Mouse (Mus musculus): Measurements from ENCODE around the gene Slc6a6. TPM values are rescaled to one million over a fixed set of nuclear protein-coding genes. Genes with fewer than 3 reads are reported as not detected.

Gene Slc6a6
- polyA plus RNA-seq, 2 experiments, result 41.2 to 43.3 TPM

DNA sequence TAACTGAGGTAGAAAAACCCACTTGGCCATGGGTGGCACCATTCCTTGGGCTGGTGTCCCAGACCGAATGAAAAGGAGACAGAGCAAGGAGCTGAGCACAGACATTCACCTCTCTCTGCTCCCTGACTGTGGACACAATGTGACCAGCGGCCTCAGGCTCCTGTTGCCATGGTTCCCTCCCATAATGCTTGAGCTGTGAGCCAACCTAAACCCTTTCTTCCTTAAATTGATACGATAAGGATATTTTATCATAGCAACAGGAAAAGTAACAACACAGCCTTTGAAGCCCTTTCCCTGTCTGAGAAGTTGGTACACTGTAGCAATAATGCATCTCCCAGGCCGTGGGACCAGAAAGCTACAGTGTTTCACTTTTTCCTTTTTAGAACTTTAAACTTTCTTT lies 14.6 kb upstream of the Slc6a6 start:
- ATAC-seq (ENCODE audit: low FRiP score, low read depth) (no peak), DNase-seq (ENCODE audit: low spot score) (no peak)
- Histone ChIP-seq H3K9ac (ENCODE audit: low read depth, low read length, severe bottlenecking) (no peak overlapping the region), H3K9me3 (ENCODE audit: control insufficient read depth, low read length) (no peaks in the 10 kb centered on the region), H3K27ac (replicated peaks; ENCODE audit: low read depth, low read length) (no peak overlapping the region), H3K4me3 (replicated peaks; ENCODE audit: low read length) (no peak overlapping the region), H3K4me1 (ENCODE audit: control insufficient read depth, insufficient read depth, low read length) (no peaks in the 10 kb centered on the region), H3K4me2 (replicated peaks; ENCODE audit: low read depth, low read length, severe bottlenecking) (no peak overlapping the region), H3K36me3 (ENCODE audit: control insufficient read depth, insufficient read depth, low read length) (no peaks in the 10 kb centered on the region), H3K27me3 (ENCODE audit: control insufficient read depth, insufficient read depth, low read length) (no peaks in the 10 kb centered on the region)
- 61% methylated on average over 4 of the region's 4 CpGs for WGBS
- TF ChIP-seq POLR2A (IDR thresholded peaks at IDR 0.05; ENCODE audit: borderline replicate concordance, extremely low read depth, insufficient read depth, insufficient read length), result no peak

DNA sequence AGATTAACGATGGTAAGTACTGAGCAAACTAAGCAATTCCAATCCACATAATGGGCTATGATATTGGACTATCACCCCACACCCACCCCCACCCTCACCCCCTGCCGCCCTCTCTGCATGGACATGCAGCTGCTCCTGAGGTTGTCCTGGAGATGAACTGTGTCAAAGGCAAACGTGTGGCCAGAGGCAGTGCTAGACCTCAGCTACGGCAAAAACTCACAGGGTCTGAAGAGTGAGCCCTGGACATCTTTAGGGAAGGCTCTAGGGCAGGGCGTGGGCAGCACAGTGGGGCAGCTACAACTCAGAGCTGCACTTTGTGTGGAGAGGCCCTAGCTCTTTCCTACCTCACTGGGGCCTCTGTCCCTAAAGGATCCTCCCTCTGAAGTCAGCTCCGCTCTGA lies 13.6 kb upstream of the Slc6a6 start:
- no peak for TF ChIP-seq POLR2A (IDR thresholded peaks at IDR 0.05; ENCODE audit: borderline replicate concordance, extremely low read depth, insufficient read depth, insufficient read length)
- H3K9me3 ChIP-seq (ENCODE audit: control insufficient read depth, low read length), result no peaks in the 10 kb centered on the region
- no peak for ATAC-seq (ENCODE audit: low FRiP score, low read depth)
- DNase-seq (ENCODE audit: low spot score), result no peak
- no peaks in the 10 kb centered on the region for H3K36me3 ChIP-seq (ENCODE audit: control insufficient read depth, insufficient read depth, low read length)
- H3K4me2 ChIP-seq (replicated peaks; ENCODE audit: low read depth, low read length, severe bottlenecking), result no peak overlapping the region
- no peaks in the 10 kb centered on the region for H3K27me3 ChIP-seq (ENCODE audit: control insufficient read depth, insufficient read depth, low read length)
- H3K27ac ChIP-seq (replicated peaks; ENCODE audit: low read depth, low read length), result no peak overlapping the region
- 0 out of 2 replicates have a peak, but pooled peaks cover 5% of the 10 kb centered on the region for H3K4me1 ChIP-seq (ENCODE audit: control insufficient read depth, insufficient read depth, low read length)
- no peak overlapping the region for H3K4me3 ChIP-seq (replicated peaks; ENCODE audit: low read length)
- no peak overlapping the region for H3K9ac ChIP-seq (ENCODE audit: low read depth, low read length, severe bottlenecking)
- WGBS, result 69% methylated on average over 6 of the region's 6 CpGs

DNA sequence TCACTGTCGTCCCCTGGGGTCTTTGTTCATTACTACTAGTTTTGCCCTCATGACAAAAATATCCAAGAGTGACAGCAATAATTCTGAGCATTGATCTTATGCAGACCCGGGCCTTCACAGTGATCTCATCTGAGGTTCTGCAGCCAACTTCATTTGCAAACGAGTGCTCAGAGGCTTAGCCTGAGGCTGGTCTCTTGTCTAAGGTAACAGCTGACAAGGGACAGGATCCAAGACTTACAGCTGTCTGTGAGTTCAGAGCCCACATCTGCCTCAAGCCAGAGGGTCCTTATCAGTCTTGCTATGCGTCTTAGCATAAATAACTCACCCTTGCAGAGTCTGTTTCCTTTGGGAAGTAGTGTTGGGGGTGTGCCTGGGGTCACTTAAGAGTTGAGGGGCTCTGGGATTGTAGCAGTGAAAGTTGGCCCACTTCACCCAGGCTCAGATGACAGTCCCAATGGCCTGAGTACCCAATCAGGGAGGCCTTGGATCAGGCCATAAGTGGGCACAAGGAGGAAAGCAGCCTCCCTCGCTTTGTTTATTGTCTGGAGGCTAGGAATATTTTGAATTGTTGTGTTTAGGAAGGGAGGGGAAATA lies 9.0 kb upstream of the Slc6a6 start:
- Histone ChIP-seq H3K9me3 (ENCODE audit: control insufficient read depth, low read length) (no peaks in the 10 kb centered on the region), H3K4me2 (replicated peaks; ENCODE audit: low read depth, low read length, severe bottlenecking) (no peak overlapping the region), H3K27me3 (ENCODE audit: control insufficient read depth, insufficient read depth, low read length) (no peaks in the 10 kb centered on the region), H3K4me3 (replicated peaks; ENCODE audit: low read length) (no peak overlapping the region), H3K36me3 (ENCODE audit: control insufficient read depth, insufficient read depth, low read length) (no peaks in the 10 kb centered on the region), H3K27ac (replicated peaks; ENCODE audit: low read depth, low read length) (0 out of 2 replicates have a peak overlapping the region, but pooled peaks have one; percentile 9), H3K4me1 (ENCODE audit: control insufficient read depth, insufficient read depth, low read length) (0 out of 2 replicates have a peak, but pooled peaks cover 6% of the 10 kb centered on the region), H3K9ac (ENCODE audit: low read depth, low read length, severe bottlenecking) (no peak overlapping the region)
- WGBS, result 35% methylated on average over 5 of the region's 5 CpGs
- DNase-seq (ENCODE audit: low spot score) (peak; percentile 43), ATAC-seq (ENCODE audit: low FRiP score, low read depth) (peak; percentile 52; the same call in 1 of the 2 replicates)
- no peak for TF ChIP-seq POLR2A (IDR thresholded peaks at IDR 0.05; ENCODE audit: borderline replicate concordance, extremely low read depth, insufficient read depth, insufficient read length)

DNA sequence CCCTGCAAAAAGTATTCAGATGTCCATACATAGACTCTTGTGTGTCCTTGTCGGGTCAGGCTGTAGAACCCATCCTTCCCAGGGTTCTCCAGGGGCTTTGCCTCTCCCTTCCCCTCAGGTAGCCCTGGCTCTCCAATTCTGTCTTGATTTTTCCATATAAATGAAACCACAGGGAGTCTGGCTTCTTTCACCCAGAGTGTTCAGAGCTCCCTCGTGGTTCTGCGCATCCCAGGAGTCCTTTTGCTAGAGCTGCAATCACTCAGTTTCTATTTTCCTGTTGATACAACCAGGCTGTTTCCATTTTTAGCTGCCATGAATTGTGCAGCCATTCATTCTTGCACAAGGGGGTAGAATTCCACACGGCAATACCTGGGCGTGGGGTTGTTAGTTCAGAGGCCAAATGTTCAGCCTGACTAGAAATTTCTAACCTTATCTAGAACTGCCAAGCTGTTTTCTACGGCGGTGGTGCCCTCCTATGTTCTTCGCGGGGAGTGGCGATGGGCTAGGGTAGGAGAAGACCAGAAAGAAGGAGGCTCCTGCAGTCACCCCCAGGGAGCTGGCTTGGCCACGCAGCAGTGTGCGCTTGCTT lies 5.3 kb upstream of the Slc6a6 start:
- H3K9me3 ChIP-seq (ENCODE audit: control insufficient read depth, low read length), result no peaks in the 10 kb centered on the region
- no peak overlapping the region for H3K4me3 ChIP-seq (replicated peaks; ENCODE audit: low read length)
- WGBS, result 51% methylated on average over 12 of the region's 12 CpGs
- no peak for ATAC-seq (ENCODE audit: low FRiP score, low read depth)
- H3K9ac ChIP-seq (ENCODE audit: low read depth, low read length, severe bottlenecking), result no peak overlapping the region
- H3K4me2 ChIP-seq (replicated peaks; ENCODE audit: low read depth, low read length, severe bottlenecking), result no peak overlapping the region
- no peak for TF ChIP-seq POLR2A (IDR thresholded peaks at IDR 0.05; ENCODE audit: borderline replicate concordance, extremely low read depth, insufficient read depth, insufficient read length)
- H3K27ac ChIP-seq (replicated peaks; ENCODE audit: low read depth, low read length), result no peak overlapping the region
- no peaks in the 10 kb centered on the region for H3K27me3 ChIP-seq (ENCODE audit: control insufficient read depth, insufficient read depth, low read length)
- no peaks in the 10 kb centered on the region for H3K36me3 ChIP-seq (ENCODE audit: control insufficient read depth, insufficient read depth, low read length)
- DNase-seq (ENCODE audit: low spot score), result no peak
- 0 out of 2 replicates have a peak, but pooled peaks cover 6% of the 10 kb centered on the region for H3K4me1 ChIP-seq (ENCODE audit: control insufficient read depth, insufficient read depth, low read length)

DNA sequence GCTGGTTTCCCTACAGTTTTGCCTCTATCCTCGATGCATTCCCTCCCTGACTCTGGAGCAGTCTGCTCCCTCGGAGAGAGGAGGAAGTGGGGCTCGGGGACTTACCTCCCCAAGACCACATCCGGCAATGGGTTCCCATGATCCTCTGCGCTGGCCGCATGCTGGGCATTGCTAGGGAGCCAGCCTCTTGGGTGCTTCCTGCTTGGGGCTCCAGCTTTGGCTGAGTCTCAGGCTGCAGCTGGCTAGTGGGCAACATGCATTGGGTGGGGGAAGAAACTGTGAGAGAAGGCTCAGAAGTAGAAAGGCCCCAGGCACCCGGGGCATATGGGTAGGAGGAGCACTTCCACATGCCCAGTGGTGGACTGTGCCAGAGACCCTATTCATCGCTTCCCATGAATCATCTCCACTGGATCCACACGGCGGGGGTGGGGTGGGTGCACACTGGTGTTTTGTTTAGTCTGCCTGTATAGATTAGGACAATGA lies 4.7 kb upstream of the Slc6a6 start:
- no peak overlapping the region for H3K27ac ChIP-seq (replicated peaks; ENCODE audit: low read depth, low read length)

More for the DNA sequence above, 4.7 kb upstream of the Slc6a6 start:
- H3K4me3 ChIP-seq (replicated peaks; ENCODE audit: low read length), result no peak overlapping the region
- no peaks in the 10 kb centered on the region for H3K36me3 ChIP-seq (ENCODE audit: control insufficient read depth, insufficient read depth, low read length)
- H3K4me2 ChIP-seq (replicated peaks; ENCODE audit: low read depth, low read length, severe bottlenecking), result no peak overlapping the region
- DNase-seq (ENCODE audit: low spot score) (no peak), ATAC-seq (ENCODE audit: low FRiP score, low read depth) (no peak)
- no peak for TF ChIP-seq POLR2A (IDR thresholded peaks at IDR 0.05; ENCODE audit: borderline replicate concordance, extremely low read depth, insufficient read depth, insufficient read length)
- H3K4me1 ChIP-seq (ENCODE audit: control insufficient read depth, insufficient read depth, low read length), result 0 out of 2 replicates have a peak, but pooled peaks cover 6% of the 10 kb centered on the region
- no peaks in the 10 kb centered on the region for H3K27me3 ChIP-seq (ENCODE audit: control insufficient read depth, insufficient read depth, low read length)
- WGBS, result 77% methylated on average over 10 of the region's 10 CpGs
- H3K9ac ChIP-seq (ENCODE audit: low read depth, low read length, severe bottlenecking), result no peak overlapping the region; the same call in 1 of the 2 replicates
- no peaks in the 10 kb centered on the region for H3K9me3 ChIP-seq (ENCODE audit: control insufficient read depth, low read length)

Measured in limb, embryonic 14.5 days (tissue).